Mouse (Mus musculus) adrenal gland, adult 2 months (tissue): ENCODE results near the gene Lrp1. TPM values are rescaled to one million over a fixed set of nuclear protein-coding genes. Genes with fewer than 3 reads are reported as not detected.
"Not testable (repeated sequence)": the region's sequence is repeated elsewhere in the genome, so short reads cannot be mapped to it uniquely, and the experiment has no call there.

Source experiments
- DNase-seq: peaks from one replicate; pipeline ENCODE4 v3.0.0; 2021
- long read RNA-seq: library from polyadenylated mRNA; stranded (forward); transcript quantifications from one replicate; pipeline ENCODE4 v2.0.0, GENCODE M21; 2021
- polyA plus RNA-seq: library from polyadenylated mRNA; depleted of rRNA; stranded (reverse); fragments of >200 nt; gene quantifications from 2 replicates; pipeline ENCODE4 v1.2.3, GENCODE M21; 2012; rRNA removed
- total RNA-seq, 2 experiments: library from RNA; stranded (reverse); gene quantifications; 2 replicates each; pipeline ENCODE4 v1.2.3; 2021

Gene Lrp1
- total RNA-seq (100 to 1,000 TPM; 138 to 196 TPM), polyA plus RNA-seq (197 and 201 TPM in 2 replicates)
- long read RNA-seq, partial matches to known transcripts, result 21 of 22 reads
- long read RNA-seq, other reads (novel, unspliced or antisense), result 1 of 22 reads

DNA sequence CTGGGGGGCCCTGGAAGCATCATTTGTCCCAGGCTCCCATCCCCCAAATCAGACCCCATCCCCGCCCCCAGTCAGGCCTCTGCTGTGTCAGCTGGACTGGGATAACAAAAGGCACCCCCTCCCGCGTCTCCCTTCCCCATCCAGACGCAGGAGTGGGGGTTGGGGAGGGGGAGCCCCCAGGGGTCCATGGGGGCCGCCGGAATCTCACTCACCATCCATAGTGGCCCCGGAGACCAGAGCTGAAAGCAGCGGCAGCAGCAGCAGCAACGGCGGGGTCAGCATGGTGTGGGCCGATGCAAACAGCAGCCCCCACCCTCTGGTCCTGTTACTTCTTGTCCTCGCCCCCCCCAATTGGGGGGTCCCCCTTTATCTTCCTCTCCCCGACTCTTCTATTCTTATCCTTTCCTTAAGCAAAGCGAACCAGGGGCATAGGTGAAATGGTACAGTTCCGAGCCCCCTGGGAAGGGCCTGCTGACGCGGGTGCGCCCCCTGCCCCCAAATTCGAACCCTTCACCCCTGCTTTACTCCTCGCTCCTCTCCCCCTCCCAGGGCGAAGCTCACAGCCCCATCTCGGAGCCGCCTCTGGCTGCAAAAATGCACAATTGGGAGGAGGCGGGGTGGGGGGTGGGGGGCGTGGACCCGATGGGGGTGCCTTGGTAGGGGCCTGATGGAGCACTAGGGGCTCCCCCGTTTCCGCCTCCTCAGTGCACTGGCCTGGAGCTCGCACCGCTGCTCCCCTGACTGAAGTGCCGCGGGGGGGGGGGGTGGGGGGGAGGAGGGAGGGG lies at the start of gene Lrp1:
Lrp1 (minus strand) TSS at position 743 of the 785 bp plus-strand sequence.
- DNase-seq, result peak; percentile 65

DNA sequence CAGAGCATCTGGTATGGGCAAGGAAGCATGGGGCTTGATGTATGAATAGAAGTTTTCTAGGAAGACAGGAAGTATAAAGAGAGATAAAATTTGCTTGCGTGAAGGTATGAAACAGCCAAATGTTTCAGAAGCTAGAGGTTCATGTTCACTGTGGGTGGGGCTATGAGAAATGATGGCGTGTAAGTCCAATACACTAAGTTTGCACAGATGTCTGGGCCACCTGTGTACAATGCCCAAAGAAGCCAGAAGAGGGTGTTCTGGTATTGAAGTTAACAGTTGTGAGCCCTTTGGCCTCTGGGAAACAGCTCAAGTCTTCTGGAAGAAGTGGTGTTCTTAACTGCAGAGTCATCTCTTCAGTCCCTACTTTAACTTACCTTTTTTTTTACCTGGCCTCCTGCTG lies 49.2 kb upstream of the Lrp1 start:
- DNase-seq, result no peak

DNA sequence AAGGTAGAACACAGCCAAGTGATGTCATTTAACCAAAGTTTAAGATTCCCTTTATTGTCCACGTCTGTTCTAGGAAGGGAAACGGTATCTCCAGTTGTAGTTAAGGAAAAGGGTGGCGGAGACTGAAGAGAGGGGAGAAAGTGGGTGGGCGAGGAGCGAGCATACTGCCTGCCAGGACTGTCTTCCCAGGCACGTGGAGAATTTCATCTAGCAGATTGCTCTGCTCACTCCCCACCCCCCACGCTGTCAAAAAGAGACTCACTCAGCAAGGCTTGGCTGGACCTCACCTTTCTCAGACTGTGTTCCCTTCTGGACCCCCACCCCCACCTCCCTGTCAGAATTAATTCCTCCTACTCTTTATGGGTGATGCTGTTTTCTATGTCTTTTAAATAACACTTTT lies 48.2 kb upstream of the Lrp1 start:
- no peak for DNase-seq

DNA sequence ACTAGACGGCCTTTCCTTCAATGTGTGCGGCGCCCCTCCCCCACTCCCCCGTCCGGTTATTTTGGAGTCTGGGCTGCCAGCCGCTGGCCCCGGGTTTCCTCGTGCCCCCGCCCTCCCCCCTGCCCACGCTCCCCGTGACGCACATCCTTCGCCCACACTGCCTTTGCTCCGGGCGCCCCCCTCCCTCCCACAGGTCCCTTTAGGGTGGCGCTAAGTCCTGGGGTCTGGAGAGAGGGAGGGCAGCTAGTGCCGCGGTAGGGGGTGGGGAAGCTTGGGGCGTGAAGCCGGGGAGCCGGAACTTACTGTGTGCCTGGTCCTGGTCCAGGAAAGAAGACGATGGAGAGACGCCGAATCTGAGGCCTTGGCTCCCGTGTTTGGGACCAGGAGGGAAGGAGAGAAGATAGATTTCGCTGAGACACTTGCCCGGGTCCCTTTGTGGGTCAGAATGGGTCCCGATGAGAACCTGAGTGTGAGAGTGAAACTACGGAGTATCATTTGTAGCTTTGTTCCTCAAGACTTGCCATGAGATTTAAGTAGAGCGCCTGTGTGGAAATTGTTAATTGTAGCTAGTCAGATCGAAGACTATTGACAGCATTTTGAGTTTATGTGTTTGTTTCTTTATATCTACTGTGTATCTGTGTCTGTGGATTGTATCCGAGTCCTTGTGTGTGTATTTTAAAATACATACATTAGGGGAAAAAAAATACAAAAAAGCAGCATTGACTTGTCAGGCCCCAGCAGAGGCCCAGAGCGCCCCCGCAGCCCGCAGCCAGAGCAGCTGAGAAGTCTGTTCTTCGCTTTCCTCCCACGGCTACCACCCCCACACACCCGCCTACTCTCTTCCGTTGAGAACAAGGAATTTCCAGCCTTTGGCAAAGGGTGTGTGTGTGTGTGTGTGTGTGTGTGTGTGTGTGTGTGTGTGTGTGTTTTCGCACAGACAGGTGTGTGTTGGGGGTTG lies 47.4 kb upstream of the Lrp1 start, which contains the start of gene Nab2:
Nab2 (minus strand) TSS at position 476 of the 958 bp plus-strand sequence.
- peak; percentile 89 for DNase-seq

DNA sequence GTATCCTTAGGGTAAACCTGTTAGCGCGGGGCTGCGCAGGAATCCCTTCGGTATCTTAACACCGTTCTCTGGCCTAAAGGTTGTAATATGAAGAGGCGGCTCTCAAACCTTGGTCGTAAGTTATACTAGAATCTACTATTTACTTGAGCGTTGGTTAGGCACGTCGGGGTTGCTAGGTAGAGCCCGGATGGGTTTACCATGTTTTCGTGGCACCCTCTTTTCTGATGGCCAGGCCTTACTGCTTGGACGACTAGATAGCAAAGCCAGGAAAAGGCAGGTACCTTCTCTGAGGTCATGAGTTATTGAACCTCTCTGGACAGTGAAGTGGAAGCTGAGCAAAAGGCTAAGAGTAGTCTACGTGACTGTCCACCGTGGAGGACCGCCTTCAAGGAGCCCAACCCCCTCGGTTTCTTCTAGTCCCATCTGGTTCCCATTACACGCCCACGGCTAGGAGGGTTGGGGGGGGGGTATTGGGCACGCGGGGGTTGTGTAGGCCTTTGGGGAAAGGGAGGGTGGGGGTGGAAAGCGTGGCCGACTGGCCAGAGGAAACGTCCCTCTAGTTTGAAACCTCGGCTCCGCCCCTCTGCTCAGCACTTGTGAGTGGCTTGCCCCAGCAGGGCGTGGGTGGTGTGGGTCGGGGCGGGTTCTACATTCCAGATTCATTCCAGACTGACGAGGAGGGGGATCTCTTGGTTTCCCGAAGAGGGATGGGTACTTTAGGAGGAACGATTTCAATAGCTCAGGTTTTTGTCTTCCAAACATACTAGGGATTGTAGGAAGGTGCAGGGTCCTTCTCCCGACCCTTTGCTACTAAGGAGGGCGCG lies 46.5 kb upstream of the Lrp1 start:
- peak; percentile 93 for DNase-seq

DNA sequence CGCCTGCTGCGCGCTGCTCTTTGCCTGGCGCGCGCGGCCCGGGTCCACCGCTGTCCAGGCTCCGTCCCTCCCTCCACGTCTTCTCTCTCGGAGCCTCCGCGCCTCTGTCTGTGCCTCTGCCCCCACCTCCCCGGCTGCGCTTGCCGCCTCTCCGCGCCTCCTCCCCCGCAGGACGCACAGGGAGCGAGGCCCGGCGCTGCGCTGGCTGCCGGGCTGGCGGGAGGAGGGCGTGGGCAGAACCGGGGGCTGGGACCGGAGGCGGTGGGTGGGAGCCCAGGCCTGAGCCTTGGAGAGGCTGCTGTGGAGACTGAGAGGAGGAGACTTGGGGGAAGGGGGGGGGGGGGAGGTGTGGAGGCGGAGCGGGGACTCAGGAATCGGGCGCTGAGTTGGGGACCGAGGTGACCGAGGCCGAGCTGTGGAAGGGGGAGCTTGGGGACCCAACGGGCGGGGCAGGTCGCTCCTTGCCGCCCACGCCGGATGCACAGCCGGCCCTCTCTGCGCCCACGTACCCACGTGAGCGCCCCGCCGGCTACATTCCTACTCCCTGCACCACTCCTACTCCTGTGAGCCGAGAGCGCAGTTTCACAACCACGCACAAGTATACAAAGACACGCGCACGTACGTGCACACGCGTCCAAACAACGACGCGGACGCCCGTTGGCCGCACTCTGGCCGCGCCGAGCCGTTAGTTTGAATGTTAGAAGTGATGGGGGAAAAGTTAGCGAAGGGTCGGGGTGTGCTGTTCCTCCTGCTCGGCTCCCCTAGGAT lies 45.7 kb upstream of the Lrp1 start, which contains the start of gene Nemp1:
Nemp1 (plus strand) TSS at position 401 of the 768 bp plus-strand sequence.
- DNase-seq, result peak; percentile 97

DNA sequence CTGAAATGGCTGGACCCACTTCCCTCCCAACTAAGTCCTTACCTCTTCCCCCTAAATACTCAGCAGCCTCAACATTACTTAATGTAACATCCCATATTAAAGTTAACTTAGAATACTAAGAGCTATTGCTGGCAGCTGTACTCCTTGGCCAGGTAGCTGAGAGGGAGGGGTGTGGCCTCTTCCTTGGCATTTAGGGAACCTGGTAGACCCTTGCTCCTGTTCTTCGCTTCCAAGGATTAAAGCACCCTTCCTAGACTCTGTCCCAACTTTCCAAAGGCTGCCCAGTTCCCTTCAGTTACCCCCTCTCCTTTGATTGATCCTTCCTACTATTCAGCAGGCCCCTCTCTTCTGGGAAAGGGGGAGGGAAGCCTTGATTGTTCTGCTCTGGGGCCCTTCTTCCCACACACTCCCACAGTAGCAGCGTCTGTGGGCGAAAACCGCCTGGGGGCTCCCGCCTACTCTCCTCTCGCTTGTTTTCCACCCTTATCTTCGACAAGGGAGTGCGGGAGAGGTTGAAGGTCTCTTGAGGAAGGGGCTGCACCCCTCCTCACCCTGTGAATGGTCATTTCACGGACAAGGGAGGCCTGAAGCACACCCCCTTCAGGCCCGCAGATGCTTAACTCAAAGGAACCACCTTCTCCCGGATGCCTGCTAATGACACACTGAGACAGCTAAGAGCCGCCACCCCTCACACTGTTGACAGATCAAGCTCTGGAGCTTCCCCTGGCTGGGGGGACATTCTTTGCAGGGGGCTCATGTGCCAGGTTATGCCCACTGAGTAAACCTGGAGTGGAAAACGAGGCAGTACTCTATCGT lies 44.6 kb upstream of the Lrp1 start:
- DNase-seq, result peak; percentile 40

DNA sequence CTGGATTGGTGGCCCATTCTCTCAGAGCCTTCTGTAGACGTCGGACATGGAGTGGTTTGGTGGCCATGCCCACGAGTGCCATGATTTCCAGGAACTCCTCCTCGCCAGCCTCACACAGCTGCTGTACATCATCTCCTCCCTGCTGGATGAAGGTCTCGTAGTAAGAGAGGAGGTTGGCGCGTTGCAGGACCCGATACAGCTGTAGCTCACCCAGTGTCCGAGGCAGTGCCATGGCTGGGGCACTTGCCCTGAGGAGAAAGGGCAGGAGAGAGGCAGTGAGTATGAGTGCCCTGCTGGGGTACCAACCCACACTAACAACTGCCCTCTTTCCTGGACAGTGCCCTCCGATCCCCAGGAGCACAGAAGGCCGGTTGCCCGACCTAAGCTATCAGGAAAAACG lies 43.9 kb upstream of the Lrp1 start:
- DNase-seq, result no peak

DNA sequence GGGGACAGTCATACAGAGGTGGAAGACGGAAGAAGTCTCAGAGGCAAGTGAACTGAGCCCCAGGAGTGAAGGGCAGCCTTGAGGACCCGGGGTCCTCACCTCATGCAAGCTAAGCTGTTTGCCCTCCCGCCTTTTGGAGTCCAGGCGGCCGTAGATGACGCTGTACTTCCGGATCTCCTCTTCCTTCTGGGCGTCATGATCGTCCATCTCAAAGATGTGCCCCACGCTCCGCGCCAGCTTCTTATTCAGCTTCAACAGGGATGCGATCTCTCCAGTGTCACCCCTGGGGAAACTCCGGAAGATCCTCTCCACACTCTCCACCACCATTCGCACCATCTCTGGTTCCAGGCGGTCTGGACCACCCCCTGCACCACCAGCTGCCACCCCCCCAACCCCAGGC lies 43.2 kb upstream of the Lrp1 start:
- no peak for DNase-seq

DNA sequence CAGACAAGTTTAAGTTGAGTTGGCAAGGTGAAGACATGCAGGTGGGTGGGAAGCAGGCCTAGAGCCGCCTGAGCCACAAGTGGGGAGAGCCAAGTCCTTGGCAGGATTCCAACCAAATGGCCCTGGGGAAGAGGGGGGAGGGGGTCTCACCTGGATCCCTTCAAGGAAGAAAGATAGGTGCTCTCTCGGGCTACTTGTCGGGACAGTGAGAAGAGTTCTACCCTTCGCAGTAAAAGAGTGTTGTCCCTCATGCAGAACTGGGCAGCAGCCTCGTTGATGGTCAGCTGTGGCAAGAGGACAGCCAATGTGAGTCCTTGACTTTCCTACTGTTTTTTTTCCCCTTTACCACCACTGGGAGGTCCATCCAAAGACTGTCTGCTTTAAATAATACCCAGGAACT lies 42.6 kb upstream of the Lrp1 start:
- peak; percentile 37 for DNase-seq

DNA sequence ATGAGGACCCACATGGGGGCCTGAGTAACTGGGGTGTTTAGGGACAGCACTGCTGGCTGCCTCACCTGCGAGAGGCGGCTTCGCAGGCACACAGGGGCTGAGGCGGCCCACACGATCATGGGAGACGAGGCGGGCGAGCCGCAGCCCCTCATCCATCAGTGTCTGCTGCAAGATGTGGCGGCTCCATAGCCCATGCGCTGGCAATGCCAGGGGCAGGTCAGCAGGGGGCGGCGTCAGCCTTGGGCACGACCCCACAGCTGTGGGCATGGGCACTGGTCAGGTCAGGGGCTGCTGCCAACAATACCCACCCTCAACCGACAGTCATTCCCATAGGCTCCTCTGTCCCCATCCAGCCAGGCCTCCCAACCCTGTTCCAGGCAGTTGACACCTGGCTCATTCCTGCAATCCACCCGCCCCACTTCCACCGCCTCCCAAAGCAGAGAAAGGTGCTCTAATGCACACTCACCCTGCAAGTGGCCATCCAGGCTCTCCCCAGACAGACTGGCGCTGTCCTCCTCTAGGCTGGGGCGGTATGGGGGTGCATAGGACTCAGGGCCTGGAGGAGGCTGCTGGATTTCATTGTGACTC lies 41.8 kb upstream of the Lrp1 start:
- DNase-seq, result no peak

DNA sequence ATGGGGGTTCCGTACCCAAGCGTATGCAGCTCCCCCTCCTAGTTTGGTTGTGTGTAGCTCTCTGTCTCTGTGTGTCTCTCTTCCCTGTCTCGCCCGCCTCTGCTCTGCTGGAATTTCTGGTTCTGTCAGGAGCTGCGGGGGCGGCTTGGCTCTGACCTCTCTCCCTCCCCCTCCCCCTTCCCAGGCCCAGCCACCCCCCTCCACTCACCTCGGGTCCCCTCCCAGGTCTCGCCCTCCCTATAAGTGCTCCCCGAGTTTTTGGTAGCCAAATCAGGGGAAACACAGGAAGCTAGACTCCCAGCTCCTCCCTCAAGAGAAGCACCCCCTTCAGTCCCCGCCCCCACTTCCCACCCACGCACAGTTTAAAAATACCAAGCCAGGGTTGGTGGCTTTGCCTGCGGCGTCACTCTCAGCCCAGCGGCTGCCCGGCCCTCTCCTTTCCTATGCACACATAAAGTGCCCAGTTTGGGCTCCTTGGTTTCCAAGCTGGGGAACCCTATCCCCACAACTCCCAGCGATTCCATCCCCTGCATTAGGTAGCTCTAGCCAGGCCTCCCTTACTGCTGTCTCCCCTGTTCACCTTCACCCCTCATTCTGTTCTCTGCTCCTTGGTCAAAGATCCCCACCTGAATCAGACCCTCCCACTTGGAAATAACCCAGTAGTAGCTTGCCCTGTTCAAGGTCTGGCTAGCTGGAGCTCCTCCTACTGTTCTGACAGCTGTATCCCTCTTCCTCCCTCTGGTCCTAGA lies 41.1 kb upstream of the Lrp1 start:
- DNase-seq, result peak; percentile 89

DNA sequence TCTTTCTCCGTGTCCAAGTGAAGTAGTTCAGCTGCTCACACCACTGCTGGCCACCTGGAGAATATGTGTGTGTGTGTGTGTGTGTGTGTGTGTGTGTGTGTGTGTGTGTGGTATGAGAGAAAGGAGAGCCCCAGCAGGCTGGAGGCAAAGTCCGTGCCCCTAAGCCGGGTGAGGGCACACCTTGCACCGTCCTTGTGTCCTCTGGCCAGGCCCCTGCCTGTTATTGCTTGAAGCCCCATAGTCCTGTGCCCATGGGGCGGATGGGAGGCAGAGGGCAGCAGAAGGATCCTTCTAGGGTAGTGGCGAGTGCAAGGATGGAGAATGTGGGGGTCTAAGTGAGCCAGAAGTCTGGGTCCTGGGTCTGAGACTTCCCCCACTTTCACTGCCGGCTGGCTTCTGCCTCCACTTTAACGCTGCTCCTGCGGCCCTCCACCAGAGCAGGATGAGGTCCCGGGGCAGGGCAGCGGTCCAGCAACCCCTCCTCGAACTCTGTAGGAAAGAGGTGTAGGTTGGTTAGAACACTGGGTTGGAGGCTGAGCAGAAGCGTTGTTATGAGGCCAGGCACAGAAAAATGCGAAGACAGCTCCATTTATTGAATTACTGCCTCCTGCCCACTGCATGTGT lies 40.5 kb upstream of the Lrp1 start:
- DNase-seq, result peak; percentile 56

DNA sequence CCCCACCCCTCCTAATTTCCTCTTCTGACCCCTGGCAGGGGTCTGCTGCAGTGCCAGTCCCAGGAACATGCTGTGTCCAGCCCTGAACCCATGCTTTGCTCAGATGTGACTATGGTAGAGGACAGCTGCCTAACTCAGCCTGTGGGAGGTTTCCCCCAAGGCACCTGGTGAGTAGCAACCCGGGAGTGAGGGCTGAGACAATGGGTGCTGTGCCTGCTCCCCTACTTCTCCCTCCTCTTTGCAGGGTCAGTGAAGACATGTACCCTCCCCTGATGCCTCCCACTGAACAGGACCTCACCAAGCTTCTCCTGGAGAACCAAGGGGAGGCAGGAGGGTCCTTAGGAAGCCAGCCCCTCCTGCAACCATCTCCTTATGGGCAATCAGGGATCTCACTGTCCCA lies 38.6 kb upstream of the Lrp1 start:
- DNase-seq, result no peak

DNA sequence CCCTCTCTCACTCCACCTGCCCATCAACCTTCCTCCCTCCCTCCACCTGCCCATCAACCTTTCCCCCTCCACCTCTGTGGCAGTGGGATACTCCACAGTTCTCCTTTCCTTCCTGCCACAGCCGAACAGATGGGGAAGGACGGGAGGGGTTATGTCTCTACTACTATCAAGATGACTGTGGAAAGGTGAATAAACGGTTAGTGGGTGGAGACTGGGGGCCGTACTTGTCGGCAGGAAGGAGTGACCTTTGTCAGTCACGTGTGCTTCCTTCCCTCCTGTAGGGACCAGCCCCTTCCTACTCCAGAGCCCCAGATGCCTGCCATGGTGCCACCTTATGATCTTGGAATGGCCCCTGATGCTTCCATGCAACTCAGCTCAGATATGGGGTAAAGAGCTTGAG lies 37.1 kb upstream of the Lrp1 start:
- no peak for DNase-seq

DNA sequence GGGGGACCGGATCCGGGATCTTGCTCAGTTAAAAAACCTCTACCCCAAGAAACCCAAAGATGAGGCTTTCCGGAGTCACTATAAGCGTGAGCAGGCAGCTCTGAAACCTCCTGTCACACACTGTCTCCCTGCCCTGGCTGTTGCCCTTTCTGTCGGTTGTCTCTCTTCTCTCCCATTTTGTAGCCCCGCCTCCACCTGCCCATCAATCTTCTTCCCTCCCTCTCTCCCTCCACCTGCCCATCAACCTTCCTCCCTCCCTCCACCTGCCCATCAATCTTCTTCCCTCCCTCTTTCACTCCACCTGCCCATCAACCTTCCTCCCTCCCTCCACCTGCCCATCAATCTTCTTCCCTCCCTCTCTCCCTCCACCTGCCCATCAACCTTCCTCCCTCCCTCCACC lies 36.7 kb upstream of the Lrp1 start:
- DNase-seq, result not testable (repeated sequence)

DNA sequence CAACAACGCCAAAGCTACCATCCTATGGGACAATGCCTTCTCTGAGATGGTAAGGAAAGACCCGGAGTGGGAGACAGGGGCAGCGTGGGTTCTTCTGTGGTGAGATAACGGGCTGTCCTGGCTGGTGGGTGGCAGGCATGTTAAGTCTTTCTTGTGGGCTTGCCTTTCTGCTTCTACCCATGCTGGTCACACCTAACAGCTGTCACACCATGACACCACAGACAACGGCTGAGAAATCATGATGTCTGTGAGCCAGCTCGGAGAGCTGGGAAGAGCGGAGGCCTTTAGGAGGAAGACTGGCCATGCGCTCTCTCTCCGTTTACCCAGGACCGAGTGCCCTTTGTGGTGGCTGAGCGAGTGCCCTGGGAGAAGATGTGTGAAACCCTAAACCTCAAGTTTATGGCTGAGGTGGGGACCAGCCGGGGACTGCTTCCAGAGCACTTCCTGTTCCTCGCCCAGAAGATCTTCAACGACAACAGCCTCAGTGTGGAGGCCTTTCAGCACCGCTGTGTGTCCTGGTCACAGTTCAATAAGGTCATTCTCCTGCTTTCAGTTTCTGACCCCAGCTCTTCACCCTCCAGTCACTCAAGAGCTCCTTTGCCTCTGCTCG lies 34.1 kb upstream of the Lrp1 start:
- no peak for DNase-seq
